Mouse (Mus musculus): ENCODE data around the gene Olfr665. TPM values are rescaled to one million over a fixed set of nuclear protein-coding genes. Genes with fewer than 3 reads are reported as not detected.

Gene Olfr665
- polyA plus RNA-seq, 1 experiment from 2014 or later, result not detected

Other genes starting within 250 kb of the Olfr665 start
- 0.08 TPM in 1 of 2 replicates, not detected in the other for gene Olfr658, start 230.7 kb upstream of the Olfr665 start, polyA plus RNA-seq (2015; fragmentation: Nextera tagmentation; extraction: Ambion mirVana)
- gene Olfr659, start 211.3 kb upstream of the Olfr665 start, polyA plus RNA-seq (2015; fragmentation: Nextera tagmentation; extraction: Ambion mirVana), result not detected in 2 replicates
- not detected in 2 replicates for gene Olfr661, start 191.5 kb upstream of the Olfr665 start, polyA plus RNA-seq (2015; fragmentation: Nextera tagmentation; extraction: Ambion mirVana)
- not detected in 2 replicates for gene Usp17le, start 100.6 kb upstream of the Olfr665 start, polyA plus RNA-seq (2015; fragmentation: Nextera tagmentation; extraction: Ambion mirVana)
- gene Usp17lb, start 35.4 kb upstream of the Olfr665 start, polyA plus RNA-seq (2015; fragmentation: Nextera tagmentation; extraction: Ambion mirVana), result not detected in 2 replicates
- gene Usp17la, start 21.0 kb upstream of the Olfr665 start, polyA plus RNA-seq (2015; fragmentation: Nextera tagmentation; extraction: Ambion mirVana), result 0.10 TPM in 1 of 2 replicates, not detected in the other
- gene Olfr666, start 17.9 kb downstream of the Olfr665 start, polyA plus RNA-seq (2015; fragmentation: Nextera tagmentation; extraction: Ambion mirVana), result 0.17 TPM in 1 of 2 replicates, not detected in the other
- gene Olfr667, start 43.5 kb downstream of the Olfr665 start, polyA plus RNA-seq (2015; fragmentation: Nextera tagmentation; extraction: Ambion mirVana), result not detected in 2 replicates
- gene Olfr668, start 50.0 kb downstream of the Olfr665 start, polyA plus RNA-seq (2015; fragmentation: Nextera tagmentation; extraction: Ambion mirVana), result not detected in 2 replicates
- not detected in 2 replicates for gene Olfr669, start 56.2 kb downstream of the Olfr665 start, polyA plus RNA-seq (2015; fragmentation: Nextera tagmentation; extraction: Ambion mirVana)
- gene Olfr670, start 84.6 kb downstream of the Olfr665 start, polyA plus RNA-seq (2015; fragmentation: Nextera tagmentation; extraction: Ambion mirVana), result not detected in 2 replicates
- not detected in 2 replicates for gene Olfr671, start 101.1 kb downstream of the Olfr665 start, polyA plus RNA-seq (2015; fragmentation: Nextera tagmentation; extraction: Ambion mirVana)
- gene Olfr672, start 124.0 kb downstream of the Olfr665 start, polyA plus RNA-seq (2015; fragmentation: Nextera tagmentation; extraction: Ambion mirVana), result 0.21 TPM in 1 of 2 replicates, not detected in the other
- not detected in 2 replicates for gene Olfr675, start 150.4 kb downstream of the Olfr665 start, polyA plus RNA-seq (2015; fragmentation: Nextera tagmentation; extraction: Ambion mirVana)
- gene Olfr676, start 154.7 kb downstream of the Olfr665 start, polyA plus RNA-seq (2015; fragmentation: Nextera tagmentation; extraction: Ambion mirVana), result not detected in 2 replicates
- gene Olfr677, start 173.3 kb downstream of the Olfr665 start, polyA plus RNA-seq (2015; fragmentation: Nextera tagmentation; extraction: Ambion mirVana), result not detected in 2 replicates
- 0.08 TPM in 1 of 2 replicates, not detected in the other for gene Olfr678, start 186.4 kb downstream of the Olfr665 start, polyA plus RNA-seq (2015; fragmentation: Nextera tagmentation; extraction: Ambion mirVana)
- gene Olfr679, start 203.2 kb downstream of the Olfr665 start, polyA plus RNA-seq (2015; fragmentation: Nextera tagmentation; extraction: Ambion mirVana), result 0.45 TPM in 1 of 2 replicates, not detected in the other
- gene Olfr680-ps1, start 214.8 kb downstream of the Olfr665 start, polyA plus RNA-seq (2015; fragmentation: Nextera tagmentation; extraction: Ambion mirVana), result not detected in 2 replicates
- gene Olfr681, start 238.8 kb downstream of the Olfr665 start, polyA plus RNA-seq (2015; fragmentation: Nextera tagmentation; extraction: Ambion mirVana), result not detected in 2 replicates

All from embryonic facial prominence, embryonic 13.5 days (tissue).